ENCODE assay signal across 17 mouse cellular contexts in the genomic region with DNA sequence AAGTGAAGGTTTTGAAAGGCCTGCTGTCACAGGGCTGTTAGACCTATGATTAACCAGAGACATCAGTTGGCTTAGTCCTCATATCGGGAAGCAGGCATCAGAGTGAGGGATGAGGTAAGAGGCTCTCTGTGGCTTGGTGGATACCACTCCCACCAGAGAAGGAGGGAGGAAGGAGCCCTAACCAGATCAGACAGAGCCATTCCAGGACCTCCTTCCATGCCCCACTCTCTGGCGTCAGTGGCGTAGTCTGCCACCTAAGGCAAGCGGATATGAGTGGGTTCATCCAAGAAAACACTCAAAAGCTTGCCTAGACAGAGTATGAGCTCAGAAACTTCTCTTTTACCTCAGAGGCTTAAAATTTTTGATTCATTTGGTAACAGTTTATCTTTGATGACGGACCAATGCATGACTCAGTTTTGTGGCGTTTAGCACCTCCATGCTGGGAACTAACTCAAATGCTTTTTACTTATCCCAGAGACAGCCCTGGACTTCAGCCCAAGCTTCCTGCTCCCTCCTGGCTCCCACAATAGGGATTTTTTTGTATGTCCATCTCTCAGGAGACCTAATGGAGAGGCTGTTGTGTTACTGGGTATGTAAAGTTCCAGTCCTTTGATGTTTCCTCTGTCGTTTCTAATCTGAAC.
A peak's percentile ranks its signal among the peaks of the same experiment; 100 is the strongest.
DNase-seq lines count a peak whose midpoint lies in the region; ATAC-seq and TF ChIP-seq lines count a peak whose summit lies in the region.
"Had no signal": no experiment of that assay in that cellular context is flagged by ENCODE, and none has a peak within 500 bp of the region (broad histone marks: within the 10 kb centered on the region; RNA-seq: fewer than 3 reads in every experiment).

No protein-coding gene starts in this region.

- no peaks in the 10 kb centered on the region for H3K9me3 ChIP-seq in heart, embryonic 10.5 days
- no peaks in the 10 kb centered on the region for H3K9me3 ChIP-seq in liver, embryonic 12.5 days (replicated peaks)
- H3K9me3 ChIP-seq: hindbrain, embryonic 12.5 days; midbrain, embryonic 10.5 days had no signal

- no peaks in the 10 kb centered on the region for H3K27me3 ChIP-seq in heart, embryonic 10.5 days (ENCODE audit: insufficient read depth, poor library complexity, severe bottlenecking)
- H3K27me3 ChIP-seq in liver, embryonic 12.5 days (replicated peaks), result no peaks in the 10 kb centered on the region
- H3K27me3 ChIP-seq: hindbrain, embryonic 12.5 days had no signal

- DNase-seq in heart, adult 18-20 months, result peak; percentile 9 to 15
- no peak for DNase-seq in heart, embryonic 10.5 days (ENCODE audit: low spot score)
- DNase-seq in 3134 (ENCODE audit: extremely low read depth, insufficient read length, low spot score), result peak; percentile 52
- DNase-seq in brain, embryonic 14.5 days (ENCODE audit: low read depth), result peak; percentile 2
- DNase-seq in lung, postnatal 10 days, result peak; percentile 71
- DNase-seq in urinary bladder, adult 18-20 months (ENCODE audit: low spot score in 2 of 2), result no peak
- DNase-seq in kidney, postnatal 14 days, result no peak
- DNase-seq: cerebellum, postnatal 10 days; gastrocnemius, adult 2 months; kidney, adult 8-10 months; liver; right cerebral cortex, postnatal 4 days; thymus, postnatal 25 days had no signal

- no peak for TF ChIP-seq CTCF in brain, embryonic 14.5 days (IDR thresholded peaks at IDR 0.05; ENCODE audit: borderline replicate concordance, extremely low read depth, insufficient read depth, insufficient read length)

- H3K36me3 ChIP-seq in heart, embryonic 10.5 days, result no peaks in the 10 kb centered on the region
- H3K36me3 ChIP-seq in liver, embryonic 12.5 days, result no peaks in the 10 kb centered on the region
- H3K36me3 ChIP-seq: hindbrain, embryonic 12.5 days; midbrain, embryonic 10.5 days had no signal

- no peak for ATAC-seq in liver, embryonic 12.5 days
- ATAC-seq: inflammation-experienced regulatory T-cells, adult 6 months had no signal

- WGBS in heart, embryonic 10.5 days, result 64% methylated on average over 7 of the region's 7 CpGs
- WGBS in liver, embryonic 12.5 days (ENCODE audit: insufficient replicate concordance), result 67% methylated on average over 7 of the region's 7 CpGs

- no peak overlapping the region for H3K4me3 ChIP-seq in heart, embryonic 10.5 days
- H3K4me3 ChIP-seq in liver, embryonic 12.5 days, result no peak overlapping the region
- H3K4me3 ChIP-seq: gastrocnemius, adult 2 months; hindbrain, embryonic 12.5 days; midbrain, embryonic 10.5 days had no signal

- no peak overlapping the region for H3K27ac ChIP-seq in heart, embryonic 10.5 days
- H3K27ac ChIP-seq in liver, embryonic 12.5 days, result no peak overlapping the region
- H3K27ac ChIP-seq: gastrocnemius, adult 2 months; hindbrain, embryonic 12.5 days; midbrain, embryonic 10.5 days had no signal

- no peak overlapping the region for H3K4me2 ChIP-seq in liver, embryonic 12.5 days
- H3K4me2 ChIP-seq: hindbrain, embryonic 12.5 days had no signal

- peaks cover 3% of the 10 kb centered on the region; the same call in 1 of the 2 replicates for H3K4me1 ChIP-seq in heart, embryonic 10.5 days
- H3K4me1 ChIP-seq in liver, embryonic 12.5 days, result no peaks in the 10 kb centered on the region
- H3K4me1 ChIP-seq: hindbrain, embryonic 12.5 days; midbrain, embryonic 10.5 days had no signal

- no peak for TF ChIP-seq POLR2A in brain, embryonic 14.5 days (IDR thresholded peaks at IDR 0.05; ENCODE audit: borderline replicate concordance, extremely low read depth, insufficient read depth, insufficient read length, poor library complexity, severe bottlenecking)

- H3K9ac ChIP-seq in liver, embryonic 12.5 days, result no peak overlapping the region
- H3K9ac ChIP-seq: hindbrain, embryonic 12.5 days had no signal

Comparison
In these comparisons a context has a peak if more than half of its experiments do, and no peak if none do; other contexts are left out.
1. DNase-seq: peak in heart, adult 18-20 months (2 of 2), 3134 (single experiment), brain, embryonic 14.5 days (single experiment) and lung, postnatal 10 days (single experiment); none in heart, embryonic 10.5 days (single experiment), urinary bladder, adult 18-20 months (0 of 2) and kidney, postnatal 14 days (single experiment).